Mouse (Mus musculus): ENCODE data around the gene Dnah9. TPM values are rescaled to one million over a fixed set of nuclear protein-coding genes. Genes with fewer than 3 reads are reported as not detected.

Dnah9 gene
- total and polyA plus RNA-seq, 2 experiments from 2014 or later: 2.3 to 4.9 TPM

DNA sequence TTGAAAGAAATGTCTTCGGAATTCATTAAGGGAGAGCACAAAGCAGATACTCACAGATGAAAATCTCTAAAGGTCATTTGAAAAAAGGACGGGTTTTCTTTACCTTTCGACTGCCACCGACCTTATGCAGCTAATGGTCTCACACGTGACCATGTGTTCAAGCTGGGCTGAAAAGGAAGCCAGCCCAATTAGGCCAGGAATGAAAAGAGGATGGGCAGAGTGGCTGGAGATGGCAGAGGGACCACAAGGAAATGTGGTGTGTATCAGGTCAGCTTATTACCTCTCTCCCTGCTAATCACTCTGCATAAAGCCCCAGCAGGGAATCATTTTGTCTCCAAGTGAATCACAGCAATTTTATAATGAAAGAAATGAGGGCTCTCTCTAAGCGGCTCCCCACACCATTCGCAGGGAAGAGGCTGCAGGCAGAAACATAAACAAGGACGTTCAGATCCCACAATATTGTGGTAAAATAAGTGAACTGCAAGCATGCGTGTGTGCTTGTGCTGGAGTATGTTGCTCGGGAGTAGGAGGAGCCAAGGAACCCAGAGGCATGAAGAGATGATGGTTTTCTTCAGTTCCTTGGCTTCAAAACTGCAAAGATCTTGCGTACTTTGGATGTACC lies 27.6 kb downstream of the Dnah9 start:
- no peaks in the 10 kb centered on the region for H3K27me3 ChIP-seq (ENCODE audit: insufficient read depth, low read length)
- DNase-seq (ENCODE audit: low spot score): peak; percentile 3
- no peak overlapping the region for H3K27ac ChIP-seq (ENCODE audit: low read depth, low read length)
- H3K4me2 ChIP-seq (ENCODE audit: low read depth, low read length, poor library complexity, severe bottlenecking): no peak overlapping the region
- H3K9ac ChIP-seq (replicated peaks; ENCODE audit: low read length, poor library complexity, severe bottlenecking): no peak overlapping the region
- no peak for TF ChIP-seq CTCF (IDR thresholded peaks at IDR 0.05)
- no peaks in the 10 kb centered on the region for H3K36me3 ChIP-seq (ENCODE audit: insufficient read depth, low read length)
- no peak for ATAC-seq (ENCODE audit: low FRiP score)
- H3K4me1 ChIP-seq (ENCODE audit: insufficient read depth, low read length): no peaks in the 10 kb centered on the region
- WGBS: 64% methylated on average over 11 of the region's 11 CpGs
- no peak overlapping the region for H3K4me3 ChIP-seq (ENCODE audit: low read depth, low read length)
- no peaks in the 10 kb centered on the region for H3K9me3 ChIP-seq (ENCODE audit: low read length)

DNA sequence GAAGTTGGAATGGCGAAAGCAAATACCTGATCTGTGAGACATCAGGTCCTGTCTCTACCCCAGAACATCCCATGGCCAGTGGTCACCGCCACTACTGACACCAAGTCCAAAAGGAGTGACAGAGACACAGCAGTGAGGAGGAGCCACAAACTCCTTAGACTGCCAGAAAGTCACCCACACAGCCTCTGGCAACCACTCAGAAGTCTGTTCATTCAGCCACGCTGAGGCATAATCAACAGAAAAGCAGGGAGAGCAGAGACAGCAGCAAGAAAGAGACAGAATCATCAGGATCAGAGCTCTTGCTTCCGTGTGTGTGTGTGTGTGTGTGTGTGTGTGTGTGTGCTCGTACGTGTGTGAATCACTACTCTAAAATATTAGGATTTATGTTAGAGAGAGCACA lies 33.5 kb downstream of the Dnah9 start:
- DNase-seq (ENCODE audit: low spot score): no peak
- no peak for ATAC-seq (ENCODE audit: low FRiP score)
- H3K9ac ChIP-seq (replicated peaks; ENCODE audit: low read length, poor library complexity, severe bottlenecking): no peak overlapping the region
- TF ChIP-seq CTCF (IDR thresholded peaks at IDR 0.05): no peak
- no peaks in the 10 kb centered on the region for H3K4me1 ChIP-seq (ENCODE audit: insufficient read depth, low read length)
- H3K36me3 ChIP-seq (ENCODE audit: insufficient read depth, low read length): no peaks in the 10 kb centered on the region
- no peak overlapping the region for H3K4me2 ChIP-seq (ENCODE audit: low read depth, low read length, poor library complexity, severe bottlenecking)
- H3K9me3 ChIP-seq (ENCODE audit: low read length): no peaks in the 10 kb centered on the region
- 83% methylated on average over 6 of the region's 6 CpGs for WGBS
- H3K27me3 ChIP-seq (ENCODE audit: insufficient read depth, low read length): no peaks in the 10 kb centered on the region
- H3K4me3 ChIP-seq (ENCODE audit: low read depth, low read length): no peak overlapping the region
- no peak overlapping the region for H3K27ac ChIP-seq (ENCODE audit: low read depth, low read length)

GRCm38 (mm10) chr11:66126150-66126549 lies 42.2 kb downstream of the Dnah9 start:
- H3K4me2 ChIP-seq (ENCODE audit: low read depth, low read length, poor library complexity, severe bottlenecking): no peak overlapping the region
- H3K4me1 ChIP-seq (ENCODE audit: insufficient read depth, low read length): no peaks in the 10 kb centered on the region
- H3K9me3 ChIP-seq (ENCODE audit: low read length): no peaks in the 10 kb centered on the region
- no peak overlapping the region for H3K4me3 ChIP-seq (ENCODE audit: low read depth, low read length)
- ATAC-seq (ENCODE audit: low FRiP score) (no peak), DNase-seq (ENCODE audit: low spot score) (no peak)
- H3K27ac ChIP-seq (ENCODE audit: low read depth, low read length): no peak overlapping the region
- no peak for TF ChIP-seq CTCF (IDR thresholded peaks at IDR 0.05)
- no peak overlapping the region for H3K9ac ChIP-seq (replicated peaks; ENCODE audit: low read length, poor library complexity, severe bottlenecking)
- H3K27me3 ChIP-seq (ENCODE audit: insufficient read depth, low read length): no peaks in the 10 kb centered on the region
- no peaks in the 10 kb centered on the region for H3K36me3 ChIP-seq (ENCODE audit: insufficient read depth, low read length)

GRCm38 (mm10) chr11:66124496-66124895 lies 43.9 kb downstream of the Dnah9 start:
- Histone ChIP-seq H3K9ac (replicated peaks; ENCODE audit: low read length, poor library complexity, severe bottlenecking) (no peak overlapping the region), H3K36me3 (ENCODE audit: insufficient read depth, low read length) (no peaks in the 10 kb centered on the region), H3K4me1 (ENCODE audit: insufficient read depth, low read length) (no peaks in the 10 kb centered on the region), H3K9me3 (ENCODE audit: low read length) (no peaks in the 10 kb centered on the region), H3K27me3 (ENCODE audit: insufficient read depth, low read length) (no peaks in the 10 kb centered on the region), H3K4me3 (ENCODE audit: low read depth, low read length) (no peak overlapping the region), H3K4me2 (ENCODE audit: low read depth, low read length, poor library complexity, severe bottlenecking) (no peak overlapping the region), H3K27ac (ENCODE audit: low read depth, low read length) (no peak overlapping the region)
- 60% methylated on average over 6 of the region's 6 CpGs for WGBS
- no peak for ATAC-seq (ENCODE audit: low FRiP score)
- DNase-seq (ENCODE audit: low spot score): no peak
- no peak for TF ChIP-seq CTCF (IDR thresholded peaks at IDR 0.05)

DNA sequence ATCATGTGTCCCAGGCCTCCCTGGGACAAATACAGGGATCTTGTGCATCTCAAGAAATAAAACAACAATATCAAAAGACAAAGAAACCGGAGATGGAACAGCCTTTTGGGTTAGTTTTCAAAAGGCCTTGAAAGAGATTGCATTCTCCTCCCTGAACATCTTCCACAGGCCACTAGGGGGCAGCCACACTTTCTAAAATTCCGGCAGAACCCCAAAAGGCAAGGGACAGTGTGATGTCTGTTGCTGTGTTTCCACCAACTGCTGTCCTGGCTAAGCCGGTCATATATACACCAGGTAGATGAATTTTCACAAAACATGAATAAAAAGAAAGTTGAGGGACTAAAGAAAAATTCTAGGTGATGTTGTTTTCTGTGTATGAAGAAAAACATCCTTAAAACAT lies 46.3 kb downstream of the Dnah9 start:
- no peaks in the 10 kb centered on the region for H3K4me1 ChIP-seq (ENCODE audit: insufficient read depth, low read length)
- H3K36me3 ChIP-seq (ENCODE audit: insufficient read depth, low read length): no peaks in the 10 kb centered on the region
- no peaks in the 10 kb centered on the region for H3K27me3 ChIP-seq (ENCODE audit: insufficient read depth, low read length)
- no peak overlapping the region for H3K27ac ChIP-seq (ENCODE audit: low read depth, low read length)
- TF ChIP-seq CTCF (IDR thresholded peaks at IDR 0.05): peak; percentile 94
- DNase-seq (ENCODE audit: low spot score) (peak; percentile 78), ATAC-seq (ENCODE audit: low FRiP score) (no peak)
- no peak overlapping the region for H3K4me3 ChIP-seq (ENCODE audit: low read depth, low read length)
- 13% methylated on average over 3 of the region's 3 CpGs for WGBS
- H3K9me3 ChIP-seq (ENCODE audit: low read length): no peaks in the 10 kb centered on the region
- H3K9ac ChIP-seq (replicated peaks; ENCODE audit: low read length, poor library complexity, severe bottlenecking): no peak overlapping the region
- H3K4me2 ChIP-seq (ENCODE audit: low read depth, low read length, poor library complexity, severe bottlenecking): no peak overlapping the region

- H3K9me3 ChIP-seq (ENCODE audit: low read length): no peaks in the 10 kb centered on the region
- 75% methylated on average over 7 of the region's 7 CpGs for WGBS
- no peak overlapping the region for H3K27ac ChIP-seq (ENCODE audit: low read depth, low read length)
- no peaks in the 10 kb centered on the region for H3K27me3 ChIP-seq (ENCODE audit: insufficient read depth, low read length)
- no peak overlapping the region for H3K4me3 ChIP-seq (ENCODE audit: low read depth, low read length)
- DNase-seq (ENCODE audit: low spot score) (no peak), ATAC-seq (ENCODE audit: low FRiP score) (no peak)
- H3K9ac ChIP-seq (replicated peaks; ENCODE audit: low read length, poor library complexity, severe bottlenecking): no peak overlapping the region
- no peak overlapping the region for H3K4me2 ChIP-seq (ENCODE audit: low read depth, low read length, poor library complexity, severe bottlenecking)
- no peaks in the 10 kb centered on the region for H3K36me3 ChIP-seq (ENCODE audit: insufficient read depth, low read length)
- TF ChIP-seq CTCF (IDR thresholded peaks at IDR 0.05): no peak
- no peaks in the 10 kb centered on the region for H3K4me1 ChIP-seq (ENCODE audit: insufficient read depth, low read length)
Measured at GRCm38 (mm10) chr11:66083663-66084254, 84.6 kb downstream of the Dnah9 start.
